8 mouse cellular contexts compared by ENCODE assay signal in the genomic region with DNA sequence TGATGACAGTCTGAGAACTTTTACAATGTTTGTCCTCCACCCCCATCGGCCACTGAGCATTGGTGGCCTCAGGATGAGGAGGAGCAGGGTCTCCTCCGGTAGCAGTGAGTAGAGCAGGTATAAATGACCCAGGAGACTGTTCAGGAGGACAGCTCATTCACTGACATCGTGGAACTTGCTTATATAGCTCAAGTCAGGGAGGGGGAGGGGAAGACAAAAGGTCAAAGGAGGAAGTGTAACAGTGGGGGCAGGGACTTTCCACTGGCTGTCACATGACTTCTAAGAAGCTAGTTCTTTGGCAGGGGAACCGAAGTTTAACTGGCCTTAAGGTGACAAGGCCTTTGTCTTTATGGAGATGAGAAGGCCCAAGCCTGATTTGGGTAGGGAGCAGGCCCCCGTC. TPM values are rescaled to one million over a fixed set of nuclear protein-coding genes. Genes with fewer than 3 reads are reported as not detected.
DNase-seq lines count a peak whose midpoint lies in the region; ATAC-seq and TF ChIP-seq lines count a peak whose summit lies in the region.
"Had no signal": no experiment of that assay in that cellular context is flagged by ENCODE, and none has a peak within 500 bp of the region (broad histone marks: within the 10 kb centered on the region; RNA-seq: fewer than 3 reads in every experiment).

No protein-coding gene starts in this region.

- H3K4me2 ChIP-seq in neural tube, embryonic 15.5 days = no peak overlapping the region

- no peaks in the 10 kb centered on the region for H3K36me3 ChIP-seq in neural tube, embryonic 15.5 days

- 0 out of 2 replicates have a peak, but pooled peaks have one; percentile 33 for ATAC-seq in erythroblast, adult 5-6 weeks (replicated peaks; ENCODE audit: low FRiP score, poor library complexity, severe bottlenecking)
- no peak for ATAC-seq in neural tube, embryonic 15.5 days (ENCODE audit: low FRiP score)
- no peak for ATAC-seq in frontal cortex, adult (ENCODE audit: low TSS enrichment)

- TF ChIP-seq POLR2A in lung, adult 2 months (IDR thresholded peaks at IDR 0.05; ENCODE audit: borderline replicate concordance, extremely low read depth, low read depth, low read length) = no peak

- peaks cover 8% of the 10 kb centered on the region for H3K4me1 ChIP-seq in lung, adult 2 months (ENCODE audit: control insufficient read depth, insufficient read depth, low read length)
- H3K4me1 ChIP-seq in neural tube, embryonic 15.5 days = no peaks in the 10 kb centered on the region

- no peaks in the 10 kb centered on the region for H3K9me3 ChIP-seq in neural tube, embryonic 15.5 days (replicated peaks)

- no peak overlapping the region for H3K9ac ChIP-seq in neural tube, embryonic 15.5 days (replicated peaks)

- peak; percentile 61 to 63 for DNase-seq in lung, adult 18-20 months
- DNase-seq in lung, adult 2 months = no peak
- peak; percentile 68 to 77 for DNase-seq in monocyte, adult 2 months (ENCODE audit: low read depth in 1 of 2, low spot score in 2 of 2)
- no peak for DNase-seq in layer of hippocampus, postnatal 36 days
- DNase-seq: cerebellum, adult 9-10 months had no signal

- TF ChIP-seq CTCF in lung, adult 2 months (IDR thresholded peaks at IDR 0.05; ENCODE audit: insufficient read depth, low read length) = no peak

- H3K4me3 ChIP-seq in lung, adult 2 months (replicated peaks; ENCODE audit: extremely low read depth, low read depth, low read length) = no peak overlapping the region
- H3K4me3 ChIP-seq in neural tube, embryonic 15.5 days (replicated peaks) = no peak overlapping the region

- no peaks in the 10 kb centered on the region for H3K27me3 ChIP-seq in neural tube, embryonic 15.5 days (replicated peaks)

- H3K27ac ChIP-seq in neural tube, embryonic 15.5 days (replicated peaks) = no peak overlapping the region

- 55% methylated on average over 5 of the region's 5 CpGs for WGBS in lung, adult 2 months
- 57% methylated on average over 5 of the region's 5 CpGs for WGBS in neural tube, embryonic 15.5 days

RNA-seq across cellular contexts. Expression of gene Atf7ip, which starts 8.2 kb away (rescaled TPM):
- 24.8 and 28.3 TPM in 2 replicates for polyA plus RNA-seq in lung, adult 2 months (2012; rRNA removed)
- total RNA-seq in erythroblast, adult 5-6 weeks (2015; ENCODE audit: low replicate concordance) = 153 and 185 TPM in 2 replicates
- 205 and 233 TPM in 2 replicates for total RNA-seq in erythroblast, adult 5-6 weeks (2017; ENCODE audit: low replicate concordance)
- polyA plus RNA-seq in neural tube, embryonic 15.5 days (2015; fragmentation: Nextera tagmentation; extraction: Ambion mirVana) = 33.5 and 36.0 TPM in 2 replicates
- 100 to 1,000 TPM; 101 to 109 TPM for total RNA-seq in layer of hippocampus, postnatal 36 days (2021)

Comparison
In these comparisons a context has a peak if more than half of its experiments do, and no peak if none do; other contexts are left out.
1. DNase-seq: peak in lung, adult 18-20 months (2 of 2) and monocyte, adult 2 months (2 of 2); none in lung, adult 2 months (single experiment) and layer of hippocampus, postnatal 36 days (0 of 2).